Mouse (Mus musculus) liver, embryonic 11.5 days (tissue): ENCODE measurements at regions not wholly inside any gene's neighbourhood (a gene's known extent, or its start where the extent isn't known, plus 50 kb on each side); places are given as distances from the start of the nearest gene placed in this dataset.

Experiments used
- ATAC-seq: fragments of 200-750 bp; cut with Nextera tagmentation; replicated peaks from 2 replicates; pipeline ENCODE4 v1.8.0; 2017; ENCODE audit warnings: moderate number of reproducible peaks, mild to moderate bottlenecking, moderate TSS enrichment, moderate library complexity; ENCODE audit not compliant: low FRiP score
- DNase-seq: peaks from one replicate; pipeline ENCODE4 v3.0.0-alpha.2; 2017; ENCODE audit warnings: low spot score
- H3K27ac ChIP-seq: fragments of 300-500 bp; sonication (generic); 2 replicates; pipeline ENCODE4 v1.5.1; 2014; ENCODE audit warnings: mild to moderate bottlenecking, low read depth, low read length, control low read depth
- H3K27me3 ChIP-seq: fragments of 300-500 bp; sonication (generic); replicated peaks from 2 replicates; pipeline ENCODE4 v1.6.1; 2014; ENCODE audit warnings: low read length, mixed read lengths; ENCODE audit not compliant: control insufficient read depth, insufficient read depth
- H3K36me3 ChIP-seq: fragments of 300-500 bp; sonication (generic); 2 replicates; pipeline ENCODE4 v1.6.1; 2014; ENCODE audit warnings: mild to moderate bottlenecking, low read length, moderate library complexity, mixed read lengths; ENCODE audit not compliant: control insufficient read depth, insufficient read depth
- H3K4me1 ChIP-seq: fragments of 300-500 bp; sonication (generic); replicated peaks from 2 replicates; pipeline ENCODE4 v1.6.1; 2014; ENCODE audit warnings: low read length, mixed read lengths; ENCODE audit not compliant: control insufficient read depth, insufficient read depth
- H3K4me2 ChIP-seq: fragments of 300-500 bp; sonication (generic); 2 replicates; pipeline ENCODE4 v1.6.1; 2014; ENCODE audit warnings: mild to moderate bottlenecking, control low read depth, moderate library complexity
- H3K4me3 ChIP-seq: fragments of 300-500 bp; sonication (generic); 2 replicates; pipeline ENCODE4 v1.5.1; 2014; ENCODE audit warnings: low read depth, low read length, control low read depth
- H3K9ac ChIP-seq: fragments of 300-500 bp; sonication (generic); 2 replicates; pipeline ENCODE4 v1.6.1; 2014; ENCODE audit warnings: low read depth, low read length, control low read depth
- H3K9me3 ChIP-seq: fragments of 300-500 bp; sonication (generic); 2 replicates; pipeline ENCODE4 v1.6.1; 2016; ENCODE audit warnings: low read length, inconsistent platforms, mixed read lengths; ENCODE audit not compliant: control insufficient read depth
- WGBS: fragments of 180-500 bp; shearing (Covaris S2); extraction: QIAGEN DNeasy Blood & Tissue Kit; methylation state at CpG from one replicate; pipeline ENCODE4 v1.1.7; 2014; 5-methylcytosine and 5-hydroxymethylcytosine counted together

DNA sequence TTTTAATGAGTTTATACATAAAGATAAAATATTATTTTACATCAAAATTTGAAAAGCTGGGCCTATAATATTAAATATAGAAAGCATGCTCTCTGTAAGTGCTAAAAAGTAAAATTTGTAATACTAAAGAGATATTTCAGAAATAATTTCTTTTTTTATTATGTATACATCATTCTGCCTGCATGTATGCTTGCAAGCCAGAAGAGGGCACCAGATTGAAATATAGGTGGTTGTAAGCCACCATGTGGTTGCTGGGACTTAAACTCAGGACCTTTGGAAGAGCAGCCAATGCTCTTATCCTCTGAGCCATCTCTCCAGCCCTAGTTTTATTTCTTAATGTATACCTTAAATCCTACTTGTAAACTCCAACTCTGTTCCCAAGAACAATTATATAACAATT lies 231.7 kb upstream of the Pitrm1 start:
- ATAC-seq, result no peak
- H3K36me3 ChIP-seq, result no peaks in the 10 kb centered on the region
- no peak for DNase-seq
- no peak overlapping the region for H3K27ac ChIP-seq
- H3K9me3 ChIP-seq, result no peaks in the 10 kb centered on the region
- no peak overlapping the region for H3K4me2 ChIP-seq
- H3K27me3 ChIP-seq, result no peaks in the 10 kb centered on the region
- no peak overlapping the region for H3K4me3 ChIP-seq
- no peak overlapping the region for H3K9ac ChIP-seq
- H3K4me1 ChIP-seq, result no peaks in the 10 kb centered on the region

DNA sequence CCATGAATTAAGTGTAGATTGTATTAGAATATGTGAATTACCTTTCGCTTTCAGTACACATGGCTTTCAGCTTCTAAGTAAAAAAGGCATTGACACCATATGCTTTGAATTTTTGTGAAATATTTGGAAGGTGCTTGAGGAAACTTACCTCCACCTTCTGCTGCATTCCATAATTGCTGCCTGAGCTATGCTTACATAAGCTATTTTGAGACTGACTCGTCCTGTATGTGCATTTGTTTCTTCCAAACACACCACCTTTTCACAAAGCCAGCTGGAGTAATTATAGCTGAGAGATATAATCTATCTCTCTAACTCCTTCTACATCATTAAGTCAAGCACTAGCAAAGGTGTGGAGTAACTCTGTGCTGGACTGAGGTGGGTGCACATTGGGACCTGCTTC lies 224.0 kb upstream of the Pitrm1 start:
- no peaks in the 10 kb centered on the region for H3K36me3 ChIP-seq
- no peak overlapping the region for H3K27ac ChIP-seq
- H3K9ac ChIP-seq, result no peak overlapping the region
- H3K4me2 ChIP-seq, result no peak overlapping the region
- no peaks in the 10 kb centered on the region for H3K4me1 ChIP-seq
- H3K27me3 ChIP-seq, result no peaks in the 10 kb centered on the region
- ATAC-seq (no peak), DNase-seq (no peak)
- H3K4me3 ChIP-seq, result no peak overlapping the region
- H3K9me3 ChIP-seq, result no peaks in the 10 kb centered on the region
- WGBS, result 72% methylated on average over 2 of the region's 2 CpGs

DNA sequence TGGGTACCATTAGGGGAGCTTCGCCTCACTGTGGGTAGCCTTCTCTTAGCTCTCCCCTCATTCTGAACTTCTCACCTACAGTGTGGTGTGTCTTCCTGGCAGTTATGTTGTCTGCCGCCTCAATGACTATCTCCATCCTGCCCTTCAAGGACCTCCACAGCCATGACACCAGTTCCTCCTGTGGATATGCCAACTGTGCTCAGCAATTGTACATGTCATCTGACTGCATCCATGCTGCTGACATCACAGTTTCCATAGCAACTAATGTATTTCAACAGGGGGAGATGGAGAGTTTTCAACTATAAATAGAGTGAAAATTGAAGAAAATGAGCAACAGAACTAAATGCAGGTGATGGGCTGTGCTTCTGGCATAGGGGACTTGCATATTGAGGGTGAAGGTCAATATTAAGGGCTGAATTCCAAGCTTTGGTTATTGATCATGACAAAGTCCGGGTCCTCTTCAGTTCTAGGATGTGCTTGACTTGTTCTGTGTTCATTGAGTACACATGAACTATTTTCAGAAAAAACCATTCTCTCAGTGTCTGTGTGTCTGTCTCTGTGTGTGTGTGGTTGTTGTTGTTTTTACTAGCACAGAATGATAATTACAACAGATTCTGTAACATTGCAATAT lies 217.5 kb upstream of the Pitrm1 start:
- no peak overlapping the region for H3K9ac ChIP-seq

DNA sequence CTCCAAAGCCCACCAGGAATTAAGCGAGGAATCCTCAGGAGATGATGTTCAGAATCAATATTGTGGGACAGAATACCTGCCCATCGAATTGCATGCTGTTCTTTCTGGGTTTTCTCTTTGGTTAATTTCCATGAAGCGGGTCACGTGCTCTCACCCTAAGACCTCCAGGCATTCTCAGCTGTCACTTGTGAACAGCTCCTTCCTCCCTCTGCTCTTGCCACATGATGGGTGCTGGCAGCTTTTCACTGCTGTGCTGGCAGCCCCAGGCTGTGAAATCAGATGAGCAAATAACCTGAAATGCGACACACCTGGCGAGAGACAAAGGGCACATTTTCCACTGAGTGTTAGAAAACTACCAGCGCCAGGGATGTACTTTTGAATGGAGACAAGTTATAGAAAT lies 207.8 kb upstream of the Pitrm1 start:
- Histone ChIP-seq H3K36me3 (no peaks in the 10 kb centered on the region), H3K9ac (no peak overlapping the region), H3K27ac (no peak overlapping the region), H3K9me3 (no peaks in the 10 kb centered on the region), H3K27me3 (no peaks in the 10 kb centered on the region), H3K4me1 (no peaks in the 10 kb centered on the region), H3K4me3 (no peak overlapping the region), H3K4me2 (no peak overlapping the region)
- ATAC-seq, result no peak
- DNase-seq, result no peak
- WGBS, result 64% methylated on average over 7 of the region's 7 CpGs

More for the DNA sequence above, 217.5 kb upstream of the Pitrm1 start:
- Histone ChIP-seq H3K27me3 (no peaks in the 10 kb centered on the region), H3K27ac (no peak overlapping the region), H3K4me1 (no peaks in the 10 kb centered on the region), H3K9me3 (no peaks in the 10 kb centered on the region), H3K4me3 (no peak overlapping the region), H3K4me2 (no peak overlapping the region), H3K36me3 (no peaks in the 10 kb centered on the region)
- WGBS, result 82% methylated on average over 3 of the region's 3 CpGs
- DNase-seq (no peak), ATAC-seq (no peak)

DNA sequence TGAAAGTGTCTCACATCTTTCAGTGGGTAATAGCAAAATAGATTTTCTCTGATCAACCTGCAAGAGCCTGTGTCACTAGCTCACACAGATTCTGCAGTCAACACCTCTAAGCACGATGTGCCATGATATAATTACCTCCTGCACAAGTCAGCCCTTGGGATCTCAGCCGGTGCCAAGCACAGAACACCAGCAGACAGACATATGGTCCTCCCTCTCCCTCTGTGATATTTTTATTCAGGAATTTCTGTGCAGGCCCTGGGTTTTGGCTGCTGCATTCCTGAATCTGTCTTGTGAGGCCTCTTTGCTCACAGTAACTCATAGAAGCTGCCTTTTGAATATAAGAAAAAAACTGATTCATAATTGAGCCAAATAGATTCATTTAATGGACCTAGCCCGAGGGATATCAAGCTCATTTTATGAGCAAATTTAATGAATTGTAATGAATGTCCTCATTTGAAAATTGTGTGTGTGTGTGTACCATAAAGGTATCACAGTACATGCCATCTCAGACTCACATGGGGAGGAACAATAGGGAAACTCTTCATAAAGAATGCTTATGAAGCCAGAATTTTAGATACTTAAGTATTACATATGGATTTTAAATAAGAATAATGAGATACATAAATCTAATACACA lies 206.7 kb upstream of the Pitrm1 start:
- DNase-seq (no peak), ATAC-seq (no peak)
- Histone ChIP-seq H3K4me3 (no peak overlapping the region), H3K27ac (no peak overlapping the region), H3K4me1 (no peaks in the 10 kb centered on the region), H3K27me3 (no peaks in the 10 kb centered on the region), H3K36me3 (no peaks in the 10 kb centered on the region), H3K9ac (no peak overlapping the region), H3K9me3 (no peaks in the 10 kb centered on the region), H3K4me2 (no peak overlapping the region)
- 71% methylated on average over 3 of the region's 3 CpGs for WGBS

DNA sequence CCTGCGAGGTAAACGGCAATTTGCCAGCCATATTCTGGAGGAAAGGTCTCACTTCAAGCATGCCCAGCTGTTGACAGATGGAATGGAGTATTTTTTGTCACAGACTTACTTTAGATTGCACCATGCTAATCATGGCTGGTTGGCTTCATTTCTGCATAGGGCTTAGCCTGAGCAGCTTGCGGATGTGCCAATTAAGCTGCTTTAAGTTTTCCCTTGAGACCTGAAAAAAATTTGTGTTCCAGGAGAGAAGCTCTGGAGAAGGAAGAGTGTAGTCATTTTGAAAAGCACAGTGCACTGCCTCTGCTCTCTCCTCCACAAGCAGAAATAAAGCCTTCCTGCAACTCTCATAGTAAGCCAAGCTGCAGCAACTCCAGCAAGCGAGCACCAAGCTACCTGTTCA lies 182.8 kb upstream of the Pitrm1 start:
- H3K27me3 ChIP-seq, result no peaks in the 10 kb centered on the region
- no peak for ATAC-seq
- H3K9ac ChIP-seq, result no peak overlapping the region
- no peaks in the 10 kb centered on the region for H3K9me3 ChIP-seq
- no peak overlapping the region for H3K4me3 ChIP-seq
- no peaks in the 10 kb centered on the region for H3K36me3 ChIP-seq
- no peak overlapping the region for H3K4me2 ChIP-seq
- no peak for DNase-seq
- no peak overlapping the region for H3K27ac ChIP-seq
- no peaks in the 10 kb centered on the region for H3K4me1 ChIP-seq
- WGBS, result 87% methylated on average over 4 of the region's 4 CpGs

DNA sequence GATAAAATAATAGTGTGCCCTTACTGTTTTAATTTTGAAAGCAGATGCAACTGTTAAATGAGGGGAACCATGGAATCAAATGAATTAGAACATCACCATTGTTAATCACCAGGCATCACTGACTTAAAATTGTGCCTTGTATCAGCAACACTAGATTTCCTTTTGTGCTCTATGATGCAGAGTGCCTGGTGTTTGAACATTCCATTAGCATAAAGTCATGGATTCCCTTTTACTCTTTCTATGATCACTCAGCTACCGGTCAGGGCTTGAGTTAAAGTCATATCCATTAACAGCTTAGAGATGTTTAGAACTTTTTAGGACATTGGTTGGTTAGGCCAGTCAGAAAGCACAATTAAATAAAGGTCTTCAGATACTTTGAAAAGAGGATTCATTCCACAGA lies 180.3 kb upstream of the Pitrm1 start:
- no peak overlapping the region for H3K4me3 ChIP-seq
- no peaks in the 10 kb centered on the region for H3K27me3 ChIP-seq
- H3K27ac ChIP-seq, result no peak overlapping the region
- H3K9ac ChIP-seq, result no peak overlapping the region
- H3K9me3 ChIP-seq, result no peaks in the 10 kb centered on the region
- no peaks in the 10 kb centered on the region for H3K4me1 ChIP-seq
- no peak for DNase-seq
- ATAC-seq, result no peak
- 71% methylated on average over 1 of the region's 1 CpGs for WGBS
- no peaks in the 10 kb centered on the region for H3K36me3 ChIP-seq
- no peak overlapping the region for H3K4me2 ChIP-seq

DNA sequence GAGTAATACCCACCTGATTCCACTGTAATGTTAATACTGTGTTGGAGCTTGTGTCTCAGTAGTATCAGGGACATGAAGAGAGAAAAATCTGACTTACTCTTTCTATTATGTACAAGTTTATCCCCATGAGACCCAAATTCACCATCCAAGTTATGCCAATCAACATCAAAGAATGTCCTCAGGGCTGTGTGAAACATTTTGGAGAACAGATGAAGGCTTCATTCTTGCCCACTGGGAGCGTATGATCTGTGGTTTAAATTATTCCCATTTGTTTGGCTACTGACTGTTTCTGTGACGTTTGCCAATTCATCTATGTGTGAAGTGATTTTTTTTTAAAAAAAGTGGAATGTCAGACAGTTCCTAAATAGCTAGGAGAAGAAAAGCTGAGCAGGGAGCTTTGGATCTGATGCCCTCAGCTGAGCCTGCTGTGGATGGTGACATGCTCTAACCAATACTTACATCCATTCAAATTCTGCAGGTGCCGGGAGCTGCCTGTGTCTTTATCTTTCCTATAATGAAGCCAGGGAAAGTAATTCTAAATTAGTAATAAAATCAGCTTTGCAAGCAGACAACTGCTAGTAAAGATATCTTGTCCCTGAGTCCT lies 173.3 kb upstream of the Pitrm1 start:
- no peaks in the 10 kb centered on the region for H3K36me3 ChIP-seq
- no peak overlapping the region for H3K4me2 ChIP-seq
- no peak overlapping the region for H3K27ac ChIP-seq
- H3K9ac ChIP-seq, result no peak overlapping the region
- H3K27me3 ChIP-seq, result no peaks in the 10 kb centered on the region
- 80% methylated on average over 3 of the region's 3 CpGs for WGBS
- DNase-seq (no peak), ATAC-seq (no peak)
- no peaks in the 10 kb centered on the region for H3K4me1 ChIP-seq
- no peak overlapping the region for H3K4me3 ChIP-seq
- H3K9me3 ChIP-seq, result no peaks in the 10 kb centered on the region

DNA sequence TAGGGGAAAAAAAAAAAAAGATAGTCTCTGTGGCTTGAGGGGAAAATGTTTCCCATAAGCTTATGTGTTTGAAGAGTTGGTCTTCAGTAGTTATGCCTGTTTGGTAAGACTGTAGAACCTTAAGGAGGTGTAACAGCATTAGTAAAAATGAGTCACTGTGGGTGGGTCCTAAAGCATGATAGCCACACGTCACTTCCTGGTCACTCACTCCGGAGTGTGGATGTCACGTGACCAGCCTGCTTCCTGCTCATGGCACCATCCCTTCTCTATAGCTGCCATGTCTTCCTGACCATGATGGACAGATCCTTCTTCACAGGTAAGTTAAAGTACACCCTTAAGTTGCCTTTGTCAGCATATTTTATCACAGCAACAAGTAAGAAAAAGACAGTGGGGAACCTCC lies 170.0 kb upstream of the Pitrm1 start:
- H3K9ac ChIP-seq, result no peak overlapping the region
- WGBS, result 79% methylated on average over 3 of the region's 3 CpGs
- ATAC-seq, result no peak

More for the DNA sequence above, 170.0 kb upstream of the Pitrm1 start:
- Histone ChIP-seq H3K27me3 (no peaks in the 10 kb centered on the region), H3K4me2 (no peak overlapping the region), H3K9me3 (no peaks in the 10 kb centered on the region), H3K36me3 (no peaks in the 10 kb centered on the region), H3K27ac (no peak overlapping the region), H3K4me3 (no peak overlapping the region), H3K4me1 (no peaks in the 10 kb centered on the region)
- no peak for DNase-seq
